Mouse (Mus musculus) heart, postnatal 0 days (tissue): ENCODE measurements around the gene Trappc2l. TPM values are rescaled to one million over a fixed set of nuclear protein-coding genes. Genes with fewer than 3 reads are reported as not detected.

Experiments used
- ATAC-seq: fragments of 200-750 bp; cut with Nextera tagmentation; 2 replicates; pipeline ENCODE4 v1.8.0; 2017; ENCODE audit warnings: low read depth, moderate number of reproducible peaks, moderate library complexity; ENCODE audit not compliant: insufficient read depth
- DNase-seq: peaks from one replicate; pipeline ENCODE4 v3.0.0-alpha.2; 2016; ENCODE audit warnings: low spot score
- H3K27ac ChIP-seq: fragments of 300-500 bp; sonication (generic); 2 replicates; pipeline ENCODE4 v1.5.1; 2014; ENCODE audit warnings: low read depth, mild to moderate bottlenecking
- H3K27me3 ChIP-seq: fragments of 300-500 bp; sonication (generic); 2 replicates; pipeline ENCODE4 v1.6.1; 2014; ENCODE audit warnings: low read length, mixed read lengths; ENCODE audit not compliant: control insufficient read depth, insufficient read depth
- H3K36me3 ChIP-seq: fragments of 300-500 bp; sonication (generic); replicated peaks from 2 replicates; pipeline ENCODE4 v1.6.1; 2014; ENCODE audit warnings: low read length, mixed read lengths; ENCODE audit not compliant: control insufficient read depth, insufficient read depth
- H3K4me1 ChIP-seq: fragments of 300-500 bp; sonication (generic); 2 replicates; pipeline ENCODE4 v1.6.1; 2014; ENCODE audit warnings: antibody characterized with exemption; ENCODE audit not compliant: control insufficient read depth, insufficient read depth
- H3K4me2 ChIP-seq: fragments of 300-500 bp; sonication (generic); 2 replicates; pipeline ENCODE4 v1.6.1; 2014; ENCODE audit warnings: low read depth, mild to moderate bottlenecking, low read length, moderate library complexity
- H3K4me3 ChIP-seq: fragments of 300-500 bp; sonication (generic); 2 replicates; pipeline ENCODE4 v1.5.1; 2014; ENCODE audit warnings: low read depth, low read length
- H3K9ac ChIP-seq: fragments of 300-500 bp; sonication (generic); replicated peaks from 2 replicates; pipeline ENCODE4 v1.6.1; 2014; ENCODE audit warnings: low read depth, low read length, mixed read lengths
- H3K9me3 ChIP-seq: fragments of 300-500 bp; sonication (generic); replicated peaks from 2 replicates; pipeline ENCODE4 v1.6.1; 2016; ENCODE audit warnings: low read length; ENCODE audit not compliant: control insufficient read depth
- CTCF ChIP-seq: IDR thresholded peaks from 2 replicates; pipeline ENCODE4 v1.5.1; 2016; ENCODE audit warnings: antibody characterized with exemption, control low read depth, low read depth
- EP300 ChIP-seq: IDR thresholded peaks from 2 replicates; pipeline ENCODE4 v1.6.1; 2016; ENCODE audit warnings: antibody characterized with exemption, low read depth
- WGBS: fragments of 180-500 bp; shearing (Covaris S2); extraction: QIAGEN DNeasy Blood & Tissue Kit; methylation state at CpG from one replicate; pipeline ENCODE4 v1.1.7; 2014; 5-methylcytosine and 5-hydroxymethylcytosine counted together
- polyA plus RNA-seq: library from polyadenylated mRNA; unstranded; fragments of >200 nt; fragmentation: Nextera tagmentation; extraction: Ambion mirVana; gene quantifications from 2 replicates; pipeline ENCODE4 v1.2.1, GENCODE M21; 2015
- total RNA-seq: library from RNA; depleted of rRNA; stranded (reverse); fragments of >200 nt; gene quantifications from 2 replicates; pipeline ENCODE4 v1.2.3, GENCODE M21; 2014; ENCODE audit warnings: low replicate concordance

The Trappc2l gene
- total and polyA plus RNA-seq, 2 experiments from 2014 or later: 5.2 to 68.8 TPM

- TF ChIP-seq CTCF: no peak
- TF ChIP-seq EP300: no peak
- Histone ChIP-seq H3K27ac (no peak overlapping the region), H3K4me3 (no peak overlapping the region), H3K4me2 (no peak overlapping the region), H3K9me3 (no peaks in the 10 kb centered on the region), H3K4me1 (no peaks in the 10 kb centered on the region), H3K9ac (no peak overlapping the region), H3K27me3 (no peaks in the 10 kb centered on the region), H3K36me3 (no peaks in the 10 kb centered on the region)
- peak; percentile 24; the same call in 1 of the 2 replicates for ATAC-seq
- DNase-seq: no peak
- WGBS: 75% methylated on average over 9 of the region's 9 CpGs
Measured at GRCm38 (mm10) chr8:122584981-122585380, 26.5 kb upstream of the Trappc2l start.

DNA sequence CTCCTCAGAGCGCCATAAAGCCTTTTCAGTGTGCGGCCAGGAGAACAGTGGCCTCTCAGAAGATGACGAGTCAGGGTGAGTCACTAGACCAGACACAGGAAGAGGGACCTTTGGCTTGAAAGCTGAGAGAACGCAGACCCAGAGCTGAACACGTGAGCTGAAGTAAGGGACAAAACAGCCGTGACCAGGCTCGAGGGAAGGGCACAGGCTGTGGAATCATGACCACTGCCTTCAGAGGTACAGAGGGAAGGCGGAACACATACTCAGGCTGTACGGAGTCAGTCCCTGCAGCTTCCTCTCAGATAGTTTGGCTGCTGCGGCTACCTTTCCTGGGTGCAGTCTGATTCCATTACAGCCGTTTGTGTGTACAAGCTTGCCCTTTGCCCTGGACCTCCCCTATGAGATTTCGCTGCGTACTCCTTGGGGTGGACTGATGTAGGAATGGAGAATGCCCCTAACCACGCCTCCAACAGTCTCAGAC is 26.0 kb upstream of the Trappc2l start:
- TF ChIP-seq EP300 (no peak), CTCF (no peak)
- DNase-seq: no peak
- H3K36me3 ChIP-seq: no peaks in the 10 kb centered on the region
- H3K27me3 ChIP-seq: no peaks in the 10 kb centered on the region
- ATAC-seq: peak; percentile 47; the same call in 1 of the 2 replicates
- no peaks in the 10 kb centered on the region for H3K9me3 ChIP-seq
- H3K4me3 ChIP-seq: no peak overlapping the region
- no peaks in the 10 kb centered on the region for H3K4me1 ChIP-seq
- H3K9ac ChIP-seq: no peak overlapping the region
- WGBS: 56% methylated on average over 14 of the region's 14 CpGs
- no peak overlapping the region for H3K4me2 ChIP-seq
- H3K27ac ChIP-seq: no peak overlapping the region

GRCm38 (mm10) chr8:122586171-122586570 is 25.3 kb upstream of the Trappc2l start:
- TF ChIP-seq EP300 (no peak), CTCF (no peak)
- no peak overlapping the region for H3K27ac ChIP-seq
- H3K9ac ChIP-seq: no peak overlapping the region
- ATAC-seq (no peak), DNase-seq (no peak)
- H3K4me1 ChIP-seq: no peaks in the 10 kb centered on the region
- H3K9me3 ChIP-seq: no peaks in the 10 kb centered on the region
- H3K4me2 ChIP-seq: no peak overlapping the region
- WGBS: 81% methylated on average over 7 of the region's 7 CpGs
- no peaks in the 10 kb centered on the region for H3K27me3 ChIP-seq
- H3K36me3 ChIP-seq: no peaks in the 10 kb centered on the region
- no peak overlapping the region for H3K4me3 ChIP-seq

GRCm38 (mm10) chr8:122586749-122587148 is 24.7 kb upstream of the Trappc2l start:
- TF ChIP-seq EP300: no peak
- TF ChIP-seq CTCF: no peak
- H3K27me3 ChIP-seq: no peaks in the 10 kb centered on the region
- no peaks in the 10 kb centered on the region for H3K36me3 ChIP-seq
- H3K27ac ChIP-seq: no peak overlapping the region
- no peaks in the 10 kb centered on the region for H3K4me1 ChIP-seq
- 88% methylated on average over 10 of the region's 10 CpGs for WGBS
- no peaks in the 10 kb centered on the region for H3K9me3 ChIP-seq
- H3K4me2 ChIP-seq: no peak overlapping the region
- H3K4me3 ChIP-seq: no peak overlapping the region
- ATAC-seq (no peak), DNase-seq (no peak)
- no peak overlapping the region for H3K9ac ChIP-seq

DNA sequence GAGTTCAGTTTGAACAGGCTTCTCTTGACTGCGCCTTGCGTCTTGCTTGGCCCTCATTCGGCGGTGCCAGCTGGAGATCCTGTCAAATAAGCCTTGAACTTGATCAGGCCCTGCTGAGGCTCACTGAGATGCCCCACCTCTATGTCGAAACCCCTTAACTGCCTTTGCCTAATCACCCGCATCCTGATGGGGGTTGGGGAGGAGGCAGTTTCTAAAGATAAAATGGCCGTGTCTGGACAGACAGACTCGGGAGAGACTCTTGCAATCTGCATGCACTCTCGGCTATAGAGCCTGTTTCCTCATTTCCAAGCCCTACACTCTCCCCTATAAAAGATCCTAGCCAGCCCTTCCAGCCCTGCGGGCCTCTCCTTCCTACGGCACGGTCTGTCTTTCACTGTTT is 18.2 kb upstream of the Trappc2l start:
- H3K4me1 ChIP-seq: no peaks in the 10 kb centered on the region
- H3K9ac ChIP-seq: no peak overlapping the region
- no peak overlapping the region for H3K4me2 ChIP-seq
- H3K9me3 ChIP-seq: no peaks in the 10 kb centered on the region
- H3K36me3 ChIP-seq: 0 out of 2 replicates have a peak, but pooled peaks cover 11% of the 10 kb centered on the region
- H3K27ac ChIP-seq: no peak overlapping the region
- TF ChIP-seq CTCF: no peak
- TF ChIP-seq EP300: no peak
- ATAC-seq: no peak
- H3K4me3 ChIP-seq: no peak overlapping the region
- DNase-seq: no peak
- WGBS: 63% methylated on average over 12 of the region's 12 CpGs
- H3K27me3 ChIP-seq: no peaks in the 10 kb centered on the region
